12 mouse cellular contexts compared by ENCODE assay signal in the genomic region with DNA sequence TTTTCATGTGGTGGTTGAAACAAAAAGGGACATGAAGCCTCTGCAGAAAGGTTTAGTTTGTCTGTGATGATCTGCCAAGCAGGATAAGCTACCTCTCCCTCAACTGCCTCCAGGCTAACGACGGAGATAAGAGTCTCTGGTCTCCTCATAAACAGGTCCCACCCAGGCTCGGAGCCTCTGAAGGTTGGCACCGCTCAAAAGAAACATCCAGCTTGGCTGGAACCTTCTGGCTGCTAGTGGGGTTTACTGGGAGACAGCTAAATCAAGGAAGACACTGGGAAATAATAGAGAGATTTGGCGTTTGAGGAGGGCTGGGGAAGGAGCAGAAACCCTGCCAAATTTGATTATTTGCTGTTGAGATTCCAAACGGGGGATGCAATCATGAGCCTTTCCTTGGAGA.
A peak's percentile ranks its signal among the peaks of the same experiment; 100 is the strongest.
DNase-seq lines count a peak whose midpoint lies in the region; ATAC-seq and TF ChIP-seq lines count a peak whose summit lies in the region.
"Had no signal": no experiment of that assay in that cellular context is flagged by ENCODE, and none has a peak within 500 bp of the region (broad histone marks: within the 10 kb centered on the region; RNA-seq: fewer than 3 reads in every experiment).

No protein-coding gene starts in this region.

- no peaks in the 10 kb centered on the region for H3K36me3 ChIP-seq in embryonic facial prominence, embryonic 15.5 days
- no peaks in the 10 kb centered on the region for H3K36me3 ChIP-seq in liver, embryonic 14.5 days (replicated peaks; ENCODE audit: control insufficient read depth, insufficient read depth, low read depth)
- no peaks in the 10 kb centered on the region for H3K36me3 ChIP-seq in kidney, embryonic 16.5 days (ENCODE audit: insufficient read depth, low read length)
- H3K36me3 ChIP-seq: embryonic facial prominence, embryonic 12.5 days had no signal

- no peak for TF ChIP-seq CTCF in liver, embryonic 14.5 days (IDR thresholded peaks at IDR 0.05; ENCODE audit: low read depth)

- H3K27ac ChIP-seq in embryonic facial prominence, embryonic 15.5 days (replicated peaks): peak overlapping the region; percentile 55
- H3K27ac ChIP-seq in liver, embryonic 14.5 days: peak overlapping the region; percentile 85
- no peak overlapping the region for H3K27ac ChIP-seq in kidney, embryonic 16.5 days (ENCODE audit: low read length)
- H3K27ac ChIP-seq: embryonic facial prominence, embryonic 12.5 days; kidney, postnatal 0 days; left cerebral cortex, adult 2 months had no signal

- H3K4me2 ChIP-seq in embryonic facial prominence, embryonic 15.5 days (replicated peaks): no peak overlapping the region
- H3K4me2 ChIP-seq in liver, embryonic 14.5 days (ENCODE audit: low read depth): peak overlapping the region; percentile 70
- no peak overlapping the region for H3K4me2 ChIP-seq in kidney, embryonic 16.5 days (replicated peaks; ENCODE audit: low read depth, low read length)
- H3K4me2 ChIP-seq: embryonic facial prominence, embryonic 12.5 days had no signal

- peak; percentile 97 for TF ChIP-seq EP300 in liver, embryonic 14.5 days (IDR thresholded peaks at IDR 0.05; ENCODE audit: low read depth)

- ATAC-seq in embryonic facial prominence, embryonic 15.5 days (ENCODE audit: insufficient number of reproducible peaks, low FRiP score, low TSS enrichment, low read depth): no peak; the same call in 1 of the 2 replicates
- ATAC-seq in liver, embryonic 14.5 days (ENCODE audit: insufficient read depth): peak; percentile 86
- ATAC-seq in kidney, embryonic 16.5 days (ENCODE audit: low FRiP score, low TSS enrichment): no peak

- H3K9ac ChIP-seq in embryonic facial prominence, embryonic 15.5 days: no peak overlapping the region
- H3K9ac ChIP-seq in liver, embryonic 14.5 days (replicated peaks): peak overlapping the region; percentile 61
- no peak overlapping the region for H3K9ac ChIP-seq in kidney, embryonic 16.5 days (replicated peaks; ENCODE audit: low read length)
- H3K9ac ChIP-seq: embryonic facial prominence, embryonic 12.5 days had no signal

- H3K27me3 ChIP-seq in embryonic facial prominence, embryonic 15.5 days: no peaks in the 10 kb centered on the region
- H3K27me3 ChIP-seq in liver, embryonic 14.5 days (ENCODE audit: control insufficient read depth, insufficient read depth, low read length): no peaks in the 10 kb centered on the region
- no peaks in the 10 kb centered on the region for H3K27me3 ChIP-seq in kidney, embryonic 16.5 days (ENCODE audit: insufficient read depth, low read length)
- H3K27me3 ChIP-seq: embryonic facial prominence, embryonic 12.5 days had no signal

- WGBS in embryonic facial prominence, embryonic 15.5 days: 28% methylated on average over 6 of the region's 6 CpGs
- 20% methylated on average over 6 of the region's 6 CpGs for WGBS in liver, embryonic 14.5 days (ENCODE audit: insufficient replicate concordance)
- 67% methylated on average over 6 of the region's 6 CpGs for WGBS in kidney, embryonic 16.5 days

- peak; percentile 36 to 38 for DNase-seq in cerebellum, postnatal 10 days
- DNase-seq in cerebellum, adult 18-20 months: no peak
- DNase-seq in lung, postnatal 36 days: peak; percentile 23
- no peak for DNase-seq in lung, postnatal 14 days
- peak; percentile 77 to 90 (median 80) for DNase-seq in liver, embryonic 14.5 days (ENCODE audit: low read depth in 3 of 3, low spot score in 3 of 3)
- no peak for DNase-seq in right cerebral cortex, postnatal 25 days
- DNase-seq: heart, postnatal 14 days had no signal

- no peaks in the 10 kb centered on the region for H3K9me3 ChIP-seq in embryonic facial prominence, embryonic 15.5 days (replicated peaks)
- no peaks in the 10 kb centered on the region for H3K9me3 ChIP-seq in liver, embryonic 14.5 days (ENCODE audit: control insufficient read depth, low read length)
- H3K9me3 ChIP-seq in kidney, embryonic 16.5 days (ENCODE audit: low read length): no peaks in the 10 kb centered on the region
- H3K9me3 ChIP-seq: embryonic facial prominence, embryonic 12.5 days had no signal

- H3K4me1 ChIP-seq in embryonic facial prominence, embryonic 15.5 days: peaks cover 24% of the 10 kb centered on the region
- H3K4me1 ChIP-seq in liver, embryonic 14.5 days (replicated peaks; ENCODE audit: control insufficient read depth in 2 of 2, insufficient read depth in 2 of 2, low read length in 1 of 2): peaks cover 56 to 60% of the 10 kb centered on the region in 2 experiments
- no peaks in the 10 kb centered on the region for H3K4me1 ChIP-seq in kidney, embryonic 16.5 days (ENCODE audit: insufficient read depth, low read length)

- no peak overlapping the region for H3K4me3 ChIP-seq in embryonic facial prominence, embryonic 15.5 days (replicated peaks)
- peak overlapping the region; percentile 24 to 36; a peak in 3 of 4 replicates for H3K4me3 ChIP-seq in liver, embryonic 14.5 days (ENCODE audit: insufficient read depth in 1 of 2, low read depth in 2 of 2, low read length in 2 of 2)
- H3K4me3 ChIP-seq in kidney, embryonic 16.5 days (ENCODE audit: low read length): no peak overlapping the region
- H3K4me3 ChIP-seq: embryonic facial prominence, embryonic 12.5 days; left cerebral cortex, adult 2 months had no signal

Comparison
In these comparisons a context has a peak if more than half of its experiments do, and no peak if none do; other contexts are left out.
1. DNase-seq: peak in cerebellum, postnatal 10 days (2 of 2), lung, postnatal 36 days (single experiment) and liver, embryonic 14.5 days (3 of 3); none in cerebellum, adult 18-20 months (0 of 2), lung, postnatal 14 days (single experiment) and right cerebral cortex, postnatal 25 days (single experiment).
2. H3K4me3 ChIP-seq: peak in liver, embryonic 14.5 days (2 of 2); none in embryonic facial prominence, embryonic 15.5 days (single experiment) and kidney, embryonic 16.5 days (single experiment).